Mouse (Mus musculus) B cell, adult 2 months (primary cell): ENCODE data around the gene Cd93.

ENCODE experiments used
- DNase-seq, 2 experiments: peaks; one replicate each; pipeline ENCODE4 v3.0.0; 2022

Cd93 gene

DNA sequence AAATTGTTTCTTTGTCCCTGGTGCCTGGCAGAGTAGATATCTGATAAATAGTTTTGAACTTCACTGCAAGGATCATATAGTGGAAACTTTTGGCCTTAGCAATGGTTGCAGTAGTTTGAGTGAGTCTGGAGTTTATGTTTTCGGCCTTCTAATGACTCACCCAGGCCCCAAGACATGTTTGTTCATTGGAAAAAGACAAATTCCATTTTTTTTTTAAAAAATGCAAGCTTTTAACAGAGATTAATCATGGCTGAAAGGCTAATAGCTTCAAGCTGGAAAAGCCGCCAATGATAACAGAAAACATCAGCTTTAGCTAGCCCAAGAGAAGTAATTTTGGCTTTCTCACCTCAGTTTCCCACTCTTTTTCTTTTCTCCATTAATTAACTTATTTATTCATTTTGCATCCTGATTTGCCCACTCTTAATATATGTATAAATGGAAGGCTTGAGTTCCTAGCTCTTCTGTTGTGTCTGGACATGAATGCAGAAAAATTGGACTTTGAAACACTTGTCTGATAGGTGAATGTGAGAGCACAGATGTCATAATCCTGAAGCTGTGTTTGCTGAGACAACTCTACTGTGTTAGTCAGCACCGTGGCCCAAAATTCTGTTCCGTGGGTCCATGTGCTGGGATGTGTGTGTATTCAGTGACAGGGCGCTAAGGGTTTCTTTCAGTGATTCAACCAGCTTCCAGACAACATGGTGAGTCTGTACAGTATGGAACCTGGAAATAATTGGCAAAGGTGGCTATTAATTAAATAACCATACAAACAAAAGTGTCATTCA lies 44.3 kb downstream of the Cd93 start:
- no peak for DNase-seq

DNA sequence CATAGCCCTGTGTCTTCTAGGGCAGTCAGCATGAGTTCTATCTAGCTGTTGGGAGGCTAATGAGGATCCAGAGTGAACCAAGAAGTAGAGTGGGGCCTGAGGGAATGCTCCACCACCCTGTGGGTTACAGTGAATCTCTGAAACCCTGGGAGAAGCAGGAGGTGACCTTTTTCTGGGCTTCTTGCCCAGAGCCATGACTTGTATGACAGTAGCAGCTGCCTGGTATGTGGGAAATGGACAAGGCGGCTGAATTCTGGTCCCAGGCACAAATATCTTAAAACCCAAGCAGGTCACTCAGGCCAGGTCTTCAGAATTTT lies 45.6 kb downstream of the Cd93 start:
- DNase-seq: no peak

DNA sequence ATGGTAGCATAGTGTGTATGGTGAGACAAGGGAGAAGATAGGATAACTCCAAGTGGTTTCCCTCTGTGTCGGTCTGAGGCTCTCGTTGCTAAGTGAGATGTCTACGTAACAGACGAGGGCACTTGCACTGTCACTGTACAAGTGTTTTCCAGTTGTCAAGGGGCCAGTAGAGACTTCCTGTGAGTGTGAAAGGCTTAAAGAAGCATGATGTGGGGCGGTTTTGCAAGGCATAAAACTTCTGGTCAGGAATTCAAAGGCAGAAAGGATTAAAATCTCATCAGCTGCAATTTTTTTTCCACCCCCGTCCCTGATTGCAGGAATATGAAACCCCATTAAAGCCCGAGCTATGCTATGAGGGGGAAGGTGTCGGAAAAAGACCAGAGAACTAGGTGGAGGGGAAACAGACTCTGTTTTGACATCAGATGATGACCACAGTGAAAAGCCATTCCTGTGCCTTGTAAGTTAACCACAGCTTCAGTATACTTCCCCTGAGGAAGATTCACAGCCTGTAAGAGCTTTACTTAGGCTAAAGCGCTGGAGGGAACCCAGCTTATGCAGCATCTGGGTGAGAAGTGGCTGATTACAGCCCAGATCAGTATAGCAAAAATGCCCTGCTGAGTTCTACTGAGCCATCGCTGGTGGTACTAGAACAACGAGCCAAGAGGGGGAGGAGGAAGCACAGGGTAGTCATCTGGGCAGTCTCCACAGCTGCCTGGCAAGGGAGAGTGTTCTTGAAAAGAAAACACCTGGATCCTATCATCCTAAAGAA lies 46.2 kb downstream of the Cd93 start:
- DNase-seq: no peak

DNA sequence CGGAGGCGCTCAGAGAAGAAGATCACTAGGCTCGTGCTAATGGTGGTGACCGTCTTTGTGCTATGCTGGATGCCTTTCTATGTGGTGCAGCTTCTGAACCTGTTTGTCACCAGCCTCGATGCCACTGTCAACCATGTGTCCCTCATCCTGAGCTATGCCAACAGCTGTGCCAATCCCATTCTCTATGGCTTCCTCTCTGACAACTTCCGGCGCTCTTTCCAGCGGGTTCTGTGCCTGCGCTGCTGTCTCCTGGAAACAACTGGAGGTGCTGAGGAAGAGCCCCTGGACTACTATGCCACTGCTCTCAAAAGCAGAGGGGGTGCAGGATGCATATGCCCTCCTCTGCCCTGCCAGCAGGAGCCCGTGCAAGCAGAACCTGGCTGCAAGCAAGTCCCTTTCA lies 47.2 kb downstream of the Cd93 start:
- DNase-seq: no peak

DNA sequence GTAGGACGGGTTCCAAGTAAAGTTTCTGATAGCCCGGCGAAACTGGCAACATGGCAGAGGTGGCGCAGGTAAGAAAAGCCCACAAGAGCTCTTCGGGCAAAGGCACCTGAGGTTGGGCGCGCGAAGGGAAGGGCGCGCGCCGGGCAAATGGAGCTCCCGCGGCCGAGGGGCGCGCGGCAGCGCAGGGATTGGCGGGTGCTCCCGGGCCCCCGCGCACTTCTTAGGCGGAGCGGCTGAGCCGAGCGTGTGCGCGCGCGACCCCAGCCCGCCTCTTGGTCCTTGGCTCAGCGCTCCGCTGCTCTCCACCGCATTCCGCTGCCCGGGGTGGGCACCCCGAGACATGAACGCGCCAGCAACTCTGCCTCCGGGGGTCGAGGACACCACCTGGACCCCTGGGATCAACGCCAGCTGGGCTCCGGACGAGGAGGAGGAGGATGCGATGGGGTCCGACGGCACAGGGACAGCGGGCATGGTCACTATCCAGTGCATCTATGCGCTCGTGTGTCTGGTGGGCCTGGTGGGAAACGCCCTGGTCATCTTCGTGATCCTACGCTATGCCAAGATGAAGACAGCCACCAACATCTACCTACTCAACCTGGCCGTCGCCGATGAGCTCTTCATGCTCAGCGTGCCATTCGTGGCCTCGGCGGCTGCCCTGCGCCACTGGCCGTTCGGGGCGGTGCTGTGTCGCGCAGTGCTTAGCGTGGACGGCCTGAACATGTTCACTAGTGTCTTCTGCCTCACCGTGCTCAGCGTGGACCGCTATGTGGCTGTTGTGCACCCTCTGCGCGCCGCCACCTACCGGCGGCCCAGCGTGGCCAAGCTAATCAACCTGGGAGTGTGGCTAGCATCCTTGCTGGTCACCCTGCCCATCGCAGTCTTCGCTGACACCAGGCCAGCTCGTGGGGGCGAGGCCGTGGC lies 48.0 kb downstream of the Cd93 start, which contains the start of gene Sstr4:
Gene Sstr4, plus strand, starts transcription at position 214 of the 921 bp plus-strand sequence.
- DNase-seq: peak; percentile 61 to 65

DNA sequence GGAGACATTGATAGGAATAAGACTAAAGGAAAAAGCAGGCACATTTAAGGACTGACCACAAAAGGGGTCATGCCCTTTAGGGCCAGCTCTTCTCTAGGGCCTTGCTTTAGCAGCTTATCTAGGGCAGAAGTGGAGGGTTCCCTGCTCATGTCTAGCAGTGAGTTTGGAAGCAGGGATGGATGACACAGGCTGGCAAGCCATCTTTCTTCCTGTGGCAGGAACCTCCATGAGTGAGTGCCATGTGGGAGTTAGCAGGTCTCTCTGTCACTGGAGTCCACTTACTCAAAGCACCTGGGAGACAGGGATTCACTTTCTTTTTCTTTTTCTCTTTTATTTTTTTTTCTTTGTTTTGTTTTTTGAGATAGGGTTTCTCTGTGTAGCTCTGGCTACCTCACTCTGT lies 49.5 kb downstream of the Cd93 start:
- DNase-seq: no peak

DNA sequence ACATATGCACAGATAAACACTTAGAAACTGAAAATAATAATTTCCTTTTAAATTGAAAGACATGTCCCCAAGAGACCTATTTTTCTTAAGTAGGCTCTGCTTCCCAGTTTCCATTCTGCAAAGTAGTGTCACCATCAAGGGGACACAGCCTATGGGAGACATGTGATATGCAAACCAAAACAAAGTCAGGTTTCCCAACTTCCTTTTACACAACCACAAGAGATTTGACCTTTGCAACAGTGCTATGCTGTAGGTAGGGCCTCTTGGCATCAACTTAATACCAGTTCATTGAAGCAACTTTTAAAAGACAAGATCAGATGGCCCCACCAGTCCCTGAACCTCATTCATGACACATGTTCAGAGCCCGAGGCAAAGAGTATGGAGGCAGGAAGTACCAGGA lies 50.2 kb downstream of the Cd93 start:
- no peak for DNase-seq

DNA sequence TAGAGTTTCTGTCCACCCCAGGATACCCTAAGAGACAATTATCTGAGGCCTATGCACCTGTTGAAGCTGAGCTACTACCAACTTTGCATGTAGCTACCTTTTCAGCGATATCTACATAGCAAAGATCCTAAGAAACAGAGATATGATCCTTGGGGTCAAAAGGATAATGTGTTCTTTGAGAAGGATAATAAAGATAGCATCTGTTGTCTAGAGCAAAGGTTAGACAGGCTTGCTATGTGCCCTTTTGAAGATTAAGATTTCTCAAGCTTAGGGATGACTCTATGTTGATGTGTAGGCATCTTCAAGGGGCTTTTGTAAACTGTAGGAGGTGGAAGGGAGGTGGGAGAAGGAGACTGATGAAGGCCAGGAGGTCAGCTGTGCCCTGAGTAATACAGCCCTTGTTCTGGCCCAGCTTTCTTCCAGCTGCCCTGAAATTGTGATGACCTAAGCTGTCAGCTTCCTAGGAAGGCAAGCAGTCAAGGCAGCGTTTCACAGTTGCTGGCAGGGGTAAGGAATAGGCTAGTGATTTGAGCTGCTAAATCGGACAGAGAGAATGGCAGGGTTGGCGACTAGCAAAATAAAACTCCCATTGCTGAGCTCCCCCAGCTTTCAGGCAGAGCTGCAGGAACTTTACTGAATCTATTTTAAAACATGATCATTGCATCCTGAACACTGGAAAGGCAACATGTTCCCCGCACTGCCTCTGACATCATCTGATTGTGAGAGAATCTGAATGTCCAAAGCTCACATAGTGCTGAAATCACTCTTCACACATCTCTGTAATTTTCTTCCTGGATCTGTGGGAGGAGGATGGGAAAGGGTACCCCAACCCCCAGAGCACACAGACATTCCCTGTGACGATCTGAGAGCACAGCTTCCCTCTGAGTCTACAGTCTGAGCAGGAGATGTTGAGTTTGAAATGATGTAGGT lies 55.4 kb downstream of the Cd93 start:
- DNase-seq: no peak

DNA sequence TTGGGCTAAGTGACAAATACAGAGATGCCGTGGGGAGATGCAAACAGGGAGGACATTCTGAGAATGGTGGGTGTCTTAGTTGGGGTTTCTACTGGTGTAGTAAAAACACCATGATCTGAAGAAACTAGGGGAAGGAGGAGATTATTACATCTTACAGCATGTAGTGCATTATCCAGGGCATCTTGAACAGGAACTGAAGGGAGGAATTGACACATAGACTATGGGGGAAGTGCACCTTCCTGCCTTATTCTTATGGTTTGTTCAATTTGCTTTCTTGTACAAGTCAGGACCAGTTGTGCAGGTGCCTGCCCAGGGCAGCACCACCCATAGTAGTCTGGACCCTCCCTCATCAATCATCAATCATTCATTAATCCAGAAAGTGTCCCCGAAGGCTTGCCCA lies 56.4 kb downstream of the Cd93 start:
- DNase-seq: no peak
